Mouse (Mus musculus) lung, adult 2 months (tissue): ENCODE measurements around the gene Myo16.

Experiments
- CTCF ChIP-seq: fragments of 200-500 bp; IDR thresholded peaks from 2 replicates; pipeline ENCODE4 v1.5.1; 2011; ENCODE audit warnings: mild to moderate bottlenecking, low read length, control low read depth; ENCODE audit not compliant: insufficient read depth
- POLR2A ChIP-seq: fragments of 200-500 bp; IDR thresholded peaks from 2 replicates; pipeline ENCODE4 v1.6.1; 2011; ENCODE audit warnings: low read depth, mild to moderate bottlenecking, control low read depth, low read length, borderline replicate concordance; ENCODE audit errors: extremely low read depth

DNA sequence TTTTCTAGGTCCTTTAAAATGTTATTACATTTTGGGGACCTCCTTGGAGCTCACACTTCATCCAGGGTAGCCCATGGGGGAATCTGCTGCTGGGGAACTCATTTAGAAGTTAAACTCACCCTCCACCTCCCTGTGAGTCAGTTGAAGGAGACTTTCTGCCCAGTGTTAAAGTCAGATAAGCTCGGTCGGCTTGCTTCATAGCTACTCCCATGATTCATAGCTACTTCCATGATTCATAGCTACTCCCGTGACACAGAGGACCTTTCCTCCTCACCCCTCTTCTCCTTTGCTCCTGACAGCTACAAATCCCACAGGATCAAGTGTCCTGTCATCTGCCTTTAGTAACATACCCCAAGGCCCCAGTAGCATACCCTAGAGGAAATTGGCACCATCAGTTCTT, 89.6 kb downstream of the Myo16 start:
- TF ChIP-seq POLR2A = no peak
- TF ChIP-seq CTCF = no peak
